Mouse (Mus musculus): ENCODE data around the gene Klhl24.
A peak's percentile ranks its signal among the peaks of the same experiment; 100 is the strongest.

The Klhl24 gene

GRCm38 (mm10) chr16:20144568-20144967, 47.2 kb downstream of the Klhl24 start:
- DNase-seq (ENCODE audit: low read depth) = no peak

- no peak for DNase-seq (ENCODE audit: low read depth)
Measured at GRCm38 (mm10) chr16:20151991-20152390, 54.6 kb downstream of the Klhl24 start.

- DNase-seq (ENCODE audit: low read depth) = no peak
Measured at GRCm38 (mm10) chr16:20153742-20154141, 56.4 kb downstream of the Klhl24 start.

- no peak for DNase-seq (ENCODE audit: low read depth)
Measured at GRCm38 (mm10) chr16:20160130-20160529, 62.8 kb downstream of the Klhl24 start.

- DNase-seq (ENCODE audit: low read depth) = no peak
Measured at GRCm38 (mm10) chr16:20169071-20169470, 71.7 kb downstream of the Klhl24 start.

GRCm38 (mm10) chr16:20169471-20170106, 72.2 kb downstream of the Klhl24 start:
- DNase-seq (ENCODE audit: low read depth) = peak; percentile 32

All from NIH3T3 (cell line).